Mouse (Mus musculus) cortical plate, adult 2 months (tissue): ENCODE measurements around the gene Prpf4. TPM values are rescaled to one million over a fixed set of nuclear protein-coding genes. Genes with fewer than 3 reads are reported as not detected.

Source experiments
- H3K27ac ChIP-seq: fragments of 200-500 bp; 2 replicates; pipeline ENCODE4 v1.5.1; 2012; ENCODE audit warnings: low read length, control low read depth, inconsistent platforms; ENCODE audit not compliant: insufficient read depth
- H3K4me1 ChIP-seq: fragments of 200-500 bp; 2 replicates; pipeline ENCODE4 v1.6.1; 2011; ENCODE audit warnings: low read length; ENCODE audit not compliant: control insufficient read depth, insufficient read depth
- H3K4me3 ChIP-seq: fragments of 200-500 bp; 2 replicates; pipeline ENCODE4 v1.5.1; 2011; ENCODE audit warnings: mild to moderate bottlenecking, low read length, control low read depth; ENCODE audit not compliant: insufficient read depth
- CTCF ChIP-seq: fragments of 200-500 bp; IDR thresholded peaks from 2 replicates; pipeline ENCODE4 v1.5.1; 2011; ENCODE audit warnings: mild to moderate bottlenecking, control low read depth, low read length; ENCODE audit not compliant: insufficient read depth; ENCODE audit errors: extremely low read depth
- POLR2A ChIP-seq: fragments of 200-500 bp; IDR thresholded peaks from 2 replicates; pipeline ENCODE4 v1.6.1; 2011; ENCODE audit warnings: mild to moderate bottlenecking, low read length, control low read depth; ENCODE audit not compliant: insufficient read depth; ENCODE audit errors: extremely low read depth
- polyA plus RNA-seq: library from polyadenylated mRNA; depleted of rRNA; stranded (reverse); fragments of >200 nt; gene quantifications from 2 replicates; pipeline ENCODE4 v1.2.3, GENCODE M21; 2012

The Prpf4 gene
- polyA plus RNA-seq, 1 experiment, result 14.3 TPM

GRCm38 (mm10) chr4:62385439-62385838 lies 23.2 kb upstream of the Prpf4 start:
- H3K4me3 ChIP-seq, result no peak overlapping the region
- TF ChIP-seq CTCF (no peak), POLR2A (no peak)
- H3K27ac ChIP-seq, result no peak overlapping the region
- H3K4me1 ChIP-seq, result no peaks in the 10 kb centered on the region

- no peak for TF ChIP-seq CTCF
- no peak for TF ChIP-seq POLR2A
- Histone ChIP-seq H3K4me3 (no peak overlapping the region), H3K27ac (no peak overlapping the region), H3K4me1 (no peaks in the 10 kb centered on the region)
Measured at GRCm38 (mm10) chr4:62389592-62390512, 18.7 kb upstream of the Prpf4 start.

GRCm38 (mm10) chr4:62391892-62392291 lies 16.7 kb upstream of the Prpf4 start:
- no peak overlapping the region for H3K27ac ChIP-seq
- no peaks in the 10 kb centered on the region for H3K4me1 ChIP-seq
- TF ChIP-seq POLR2A (no peak), CTCF (no peak)
- no peak overlapping the region for H3K4me3 ChIP-seq

- no peak overlapping the region for H3K27ac ChIP-seq
- H3K4me3 ChIP-seq, result no peak overlapping the region
- H3K4me1 ChIP-seq, result peaks cover 2% of the 10 kb centered on the region; the same call in 1 of the 2 replicates
- no peak for TF ChIP-seq CTCF
- TF ChIP-seq POLR2A, result no peak
Measured at GRCm38 (mm10) chr4:62393459-62393858, 15.1 kb upstream of the Prpf4 start.

- Histone ChIP-seq H3K4me3 (no peak overlapping the region), H3K4me1 (peaks cover 2% of the 10 kb centered on the region; the same call in 1 of the 2 replicates), H3K27ac (no peak overlapping the region)
- TF ChIP-seq POLR2A (no peak), CTCF (no peak)
Measured at GRCm38 (mm10) chr4:62395806-62396205, 12.8 kb upstream of the Prpf4 start.

GRCm38 (mm10) chr4:62397616-62398365 lies 10.8 kb upstream of the Prpf4 start:
- no peak overlapping the region for H3K27ac ChIP-seq
- TF ChIP-seq CTCF (no peak), POLR2A (no peak)

GRCm38 (mm10) chr4:62398956-62399355 lies 9.6 kb upstream of the Prpf4 start:
- Histone ChIP-seq H3K4me3 (no peak overlapping the region), H3K27ac (no peak overlapping the region), H3K4me1 (peaks cover 2% of the 10 kb centered on the region; the same call in 1 of the 2 replicates)
- TF ChIP-seq CTCF, result no peak

More at GRCm38 (mm10) chr4:62397616-62398365, 10.8 kb upstream of the Prpf4 start:
- Histone ChIP-seq H3K4me1 (peaks cover 2% of the 10 kb centered on the region; the same call in 1 of the 2 replicates), H3K4me3 (no peak overlapping the region)

- Histone ChIP-seq H3K4me3 (no peak overlapping the region), H3K27ac (no peak overlapping the region), H3K4me1 (no peaks in the 10 kb centered on the region; the same call in 1 of the 2 replicates)
- TF ChIP-seq POLR2A, result no peak
- TF ChIP-seq CTCF, result no peak
Measured at GRCm38 (mm10) chr4:62406133-62406532, 2.5 kb upstream of the Prpf4 start.

- Histone ChIP-seq H3K27ac (peak overlapping the region; percentile 4; the same call in 1 of the 2 replicates), H3K4me1 (no peaks in the 10 kb centered on the region; the same call in 1 of the 2 replicates), H3K4me3 (peak overlapping the region; percentile 75)
- TF ChIP-seq POLR2A (no peak), CTCF (peak; percentile 35)
Measured at GRCm38 (mm10) chr4:62407730-62408582, 641 bp upstream of the Prpf4 start.
